Mouse (Mus musculus): ENCODE measurements at regions not wholly inside any gene's neighbourhood (a gene's known extent, or its start where the extent isn't known, plus 50 kb on each side); places are given as distances from the start of the nearest gene placed in this dataset.
A peak's percentile ranks its signal among the peaks of the same experiment; 100 is the strongest.

- Histone ChIP-seq H3K4me2 (replicated peaks; ENCODE audit: low read depth, low read length) (no peak overlapping the region), H3K4me1 (replicated peaks; ENCODE audit: control insufficient read depth, insufficient read depth, low read length) (no peaks in the 10 kb centered on the region), H3K4me3 (ENCODE audit: low read depth, low read length) (no peak overlapping the region), H3K36me3 (ENCODE audit: control insufficient read depth, insufficient read depth, low read length) (no peaks in the 10 kb centered on the region), H3K9me3 (ENCODE audit: control insufficient read depth, low read length) (no peaks in the 10 kb centered on the region), H3K9ac (ENCODE audit: low read depth, low read length) (no peak overlapping the region), H3K27ac (ENCODE audit: low read depth, low read length) (no peak overlapping the region), H3K27me3 (ENCODE audit: control insufficient read depth, insufficient read depth, low read length) (no peaks in the 10 kb centered on the region)
- DNase-seq (ENCODE audit: low spot score) = no peak
- no peak for ATAC-seq (ENCODE audit: low FRiP score)
- WGBS = 76% methylated on average over 5 of the region's 5 CpGs
Measured at GRCm38 (mm10) chr7:116857141-116857540, 353.0 kb downstream of the Nucb2 start.

GRCm38 (mm10) chr7:116857744-116858143 is 353.6 kb downstream of the Nucb2 start:
- 91% methylated on average over 4 of the region's 4 CpGs for WGBS

GRCm38 (mm10) chr7:116882268-116882964 is 378.2 kb downstream of the Nucb2 start:
- no peaks in the 10 kb centered on the region for H3K4me1 ChIP-seq (replicated peaks; ENCODE audit: control insufficient read depth, insufficient read depth, low read length)
- no peaks in the 10 kb centered on the region for H3K27me3 ChIP-seq (ENCODE audit: control insufficient read depth, insufficient read depth, low read length)
- no peak overlapping the region for H3K27ac ChIP-seq (ENCODE audit: low read depth, low read length)
- ATAC-seq (ENCODE audit: low FRiP score) (peak; percentile 64), DNase-seq (ENCODE audit: low spot score) (no peak)
- H3K9ac ChIP-seq (ENCODE audit: low read depth, low read length) = no peak overlapping the region
- no peaks in the 10 kb centered on the region for H3K9me3 ChIP-seq (ENCODE audit: control insufficient read depth, low read length)
- no peaks in the 10 kb centered on the region for H3K36me3 ChIP-seq (ENCODE audit: control insufficient read depth, insufficient read depth, low read length)
- no peak overlapping the region for H3K4me3 ChIP-seq (ENCODE audit: low read depth, low read length)
- no peak overlapping the region for H3K4me2 ChIP-seq (replicated peaks; ENCODE audit: low read depth, low read length)
- 55% methylated on average over 5 of the region's 5 CpGs for WGBS

More at GRCm38 (mm10) chr7:116857744-116858143, 353.6 kb downstream of the Nucb2 start:
- Histone ChIP-seq H3K27ac (ENCODE audit: low read depth, low read length) (no peak overlapping the region), H3K9me3 (ENCODE audit: control insufficient read depth, low read length) (no peaks in the 10 kb centered on the region), H3K9ac (ENCODE audit: low read depth, low read length) (no peak overlapping the region), H3K4me3 (ENCODE audit: low read depth, low read length) (no peak overlapping the region), H3K27me3 (ENCODE audit: control insufficient read depth, insufficient read depth, low read length) (no peaks in the 10 kb centered on the region), H3K4me1 (replicated peaks; ENCODE audit: control insufficient read depth, insufficient read depth, low read length) (no peaks in the 10 kb centered on the region), H3K36me3 (ENCODE audit: control insufficient read depth, insufficient read depth, low read length) (no peaks in the 10 kb centered on the region), H3K4me2 (replicated peaks; ENCODE audit: low read depth, low read length) (no peak overlapping the region)
- ATAC-seq (ENCODE audit: low FRiP score) = no peak
- DNase-seq (ENCODE audit: low spot score) = no peak

- ATAC-seq (ENCODE audit: low FRiP score) (no peak), DNase-seq (ENCODE audit: low spot score) (no peak)
- WGBS = 43% methylated on average over 6 of the region's 6 CpGs
- Histone ChIP-seq H3K27me3 (ENCODE audit: control insufficient read depth, insufficient read depth, low read length) (no peaks in the 10 kb centered on the region), H3K4me2 (replicated peaks; ENCODE audit: low read depth, low read length) (no peak overlapping the region), H3K9me3 (ENCODE audit: control insufficient read depth, low read length) (no peaks in the 10 kb centered on the region), H3K9ac (ENCODE audit: low read depth, low read length) (no peak overlapping the region), H3K36me3 (ENCODE audit: control insufficient read depth, insufficient read depth, low read length) (no peaks in the 10 kb centered on the region), H3K27ac (ENCODE audit: low read depth, low read length) (no peak overlapping the region), H3K4me1 (replicated peaks; ENCODE audit: control insufficient read depth, insufficient read depth, low read length) (no peaks in the 10 kb centered on the region), H3K4me3 (ENCODE audit: low read depth, low read length) (no peak overlapping the region)
Measured at GRCm38 (mm10) chr7:116893846-116894245, 389.7 kb downstream of the Nucb2 start.

- Histone ChIP-seq H3K27me3 (ENCODE audit: control insufficient read depth, insufficient read depth, low read length) (no peaks in the 10 kb centered on the region), H3K36me3 (ENCODE audit: control insufficient read depth, insufficient read depth, low read length) (no peaks in the 10 kb centered on the region), H3K4me3 (ENCODE audit: low read depth, low read length) (no peak overlapping the region), H3K27ac (ENCODE audit: low read depth, low read length) (no peak overlapping the region), H3K4me2 (replicated peaks; ENCODE audit: low read depth, low read length) (no peak overlapping the region), H3K9me3 (ENCODE audit: control insufficient read depth, low read length) (no peaks in the 10 kb centered on the region), H3K4me1 (replicated peaks; ENCODE audit: control insufficient read depth, insufficient read depth, low read length) (no peaks in the 10 kb centered on the region), H3K9ac (ENCODE audit: low read depth, low read length) (no peak overlapping the region)
- ATAC-seq (ENCODE audit: low FRiP score) (no peak), DNase-seq (ENCODE audit: low spot score) (peak; percentile 3)
- WGBS = 68% methylated on average over 6 of the region's 6 CpGs
Measured at GRCm38 (mm10) chr7:116915797-116916196, 411.6 kb downstream of the Nucb2 start.

GRCm38 (mm10) chr7:116917921-116918670 is 413.9 kb downstream of the Nucb2 start:
- ATAC-seq (ENCODE audit: low FRiP score) (no peak), DNase-seq (ENCODE audit: low spot score) (no peak)
- Histone ChIP-seq H3K4me3 (ENCODE audit: low read depth, low read length) (no peak overlapping the region), H3K36me3 (ENCODE audit: control insufficient read depth, insufficient read depth, low read length) (no peaks in the 10 kb centered on the region), H3K4me1 (replicated peaks; ENCODE audit: control insufficient read depth, insufficient read depth, low read length) (no peaks in the 10 kb centered on the region), H3K9me3 (ENCODE audit: control insufficient read depth, low read length) (no peaks in the 10 kb centered on the region), H3K4me2 (replicated peaks; ENCODE audit: low read depth, low read length) (no peak overlapping the region), H3K27ac (ENCODE audit: low read depth, low read length) (no peak overlapping the region), H3K27me3 (ENCODE audit: control insufficient read depth, insufficient read depth, low read length) (no peaks in the 10 kb centered on the region), H3K9ac (ENCODE audit: low read depth, low read length) (no peak overlapping the region)
- 90% methylated on average over 6 of the region's 6 CpGs for WGBS

- DNase-seq (ENCODE audit: low spot score) = no peak
- no peak overlapping the region for H3K9ac ChIP-seq (ENCODE audit: low read depth, low read length)
- H3K27me3 ChIP-seq (ENCODE audit: control insufficient read depth, insufficient read depth, low read length) = no peaks in the 10 kb centered on the region
- no peak overlapping the region for H3K4me2 ChIP-seq (replicated peaks; ENCODE audit: low read depth, low read length)
- no peak overlapping the region for H3K4me3 ChIP-seq (ENCODE audit: low read depth, low read length)
- no peak for ATAC-seq (ENCODE audit: low FRiP score)
- 91% methylated on average over 2 of the region's 2 CpGs for WGBS
- no peaks in the 10 kb centered on the region for H3K9me3 ChIP-seq (ENCODE audit: control insufficient read depth, low read length)
- H3K4me1 ChIP-seq (replicated peaks; ENCODE audit: control insufficient read depth, insufficient read depth, low read length) = no peaks in the 10 kb centered on the region
- H3K27ac ChIP-seq (ENCODE audit: low read depth, low read length) = no peak overlapping the region
- H3K36me3 ChIP-seq (ENCODE audit: control insufficient read depth, insufficient read depth, low read length) = no peaks in the 10 kb centered on the region
Measured at GRCm38 (mm10) chr7:116946448-116946847, 434.3 kb upstream of the Xylt1 start.

- Histone ChIP-seq H3K27ac (ENCODE audit: low read depth, low read length) (no peak overlapping the region), H3K27me3 (ENCODE audit: control insufficient read depth, insufficient read depth, low read length) (no peaks in the 10 kb centered on the region), H3K36me3 (ENCODE audit: control insufficient read depth, insufficient read depth, low read length) (no peaks in the 10 kb centered on the region), H3K4me2 (replicated peaks; ENCODE audit: low read depth, low read length) (no peak overlapping the region), H3K9me3 (ENCODE audit: control insufficient read depth, low read length) (no peaks in the 10 kb centered on the region), H3K9ac (ENCODE audit: low read depth, low read length) (no peak overlapping the region), H3K4me1 (replicated peaks; ENCODE audit: control insufficient read depth, insufficient read depth, low read length) (no peaks in the 10 kb centered on the region), H3K4me3 (ENCODE audit: low read depth, low read length) (no peak overlapping the region)
- ATAC-seq (ENCODE audit: low FRiP score) (no peak), DNase-seq (ENCODE audit: low spot score) (no peak)
- WGBS = 89% methylated on average over 14 of the region's 14 CpGs
Measured at GRCm38 (mm10) chr7:116959196-116959895, 421.4 kb upstream of the Xylt1 start.
